Mouse (Mus musculus): ENCODE measurements at regions not wholly inside any gene's neighbourhood (a gene's known extent, or its start where the extent isn't known, plus 50 kb on each side); places are given as distances from the start of the nearest gene placed in this dataset.

GRCm38 (mm10) chr12:12820668-12821351, 120.9 kb downstream of the Mycn start:
- H3K27ac ChIP-seq (ENCODE audit: insufficient read depth, low read depth, low read length): no peak overlapping the region
- H3K4me1 ChIP-seq (ENCODE audit: control insufficient read depth, insufficient read depth, low read length): no peaks in the 10 kb centered on the region
- TF ChIP-seq POLR2A (IDR thresholded peaks at IDR 0.05; ENCODE audit: borderline replicate concordance, low read depth, low read length): no peak
- no peak for TF ChIP-seq CTCF (IDR thresholded peaks at IDR 0.05; ENCODE audit: low read depth, low read length)
- no peak overlapping the region for H3K4me3 ChIP-seq (ENCODE audit: insufficient read depth, low read length)

- no peak overlapping the region for H3K27ac ChIP-seq (ENCODE audit: insufficient read depth, low read depth, low read length)
- H3K4me3 ChIP-seq (ENCODE audit: insufficient read depth, low read length): no peak overlapping the region
- H3K4me1 ChIP-seq (ENCODE audit: control insufficient read depth, insufficient read depth, low read length): no peaks in the 10 kb centered on the region
- TF ChIP-seq POLR2A (IDR thresholded peaks at IDR 0.05; ENCODE audit: borderline replicate concordance, low read depth, low read length): no peak
- no peak for TF ChIP-seq CTCF (IDR thresholded peaks at IDR 0.05; ENCODE audit: low read depth, low read length)
Observed at GRCm38 (mm10) chr12:12819746-12820145, 122.0 kb downstream of the Mycn start.

- no peaks in the 10 kb centered on the region for H3K4me1 ChIP-seq (ENCODE audit: control insufficient read depth, insufficient read depth, low read length)
- no peak overlapping the region for H3K4me3 ChIP-seq (ENCODE audit: insufficient read depth, low read length)
- no peak overlapping the region for H3K27ac ChIP-seq (ENCODE audit: insufficient read depth, low read depth, low read length)
- no peak for TF ChIP-seq POLR2A (IDR thresholded peaks at IDR 0.05; ENCODE audit: borderline replicate concordance, low read depth, low read length)
- TF ChIP-seq CTCF (IDR thresholded peaks at IDR 0.05; ENCODE audit: low read depth, low read length): no peak
Observed at GRCm38 (mm10) chr12:12814693-12815092, 127.0 kb downstream of the Mycn start.

DNA sequence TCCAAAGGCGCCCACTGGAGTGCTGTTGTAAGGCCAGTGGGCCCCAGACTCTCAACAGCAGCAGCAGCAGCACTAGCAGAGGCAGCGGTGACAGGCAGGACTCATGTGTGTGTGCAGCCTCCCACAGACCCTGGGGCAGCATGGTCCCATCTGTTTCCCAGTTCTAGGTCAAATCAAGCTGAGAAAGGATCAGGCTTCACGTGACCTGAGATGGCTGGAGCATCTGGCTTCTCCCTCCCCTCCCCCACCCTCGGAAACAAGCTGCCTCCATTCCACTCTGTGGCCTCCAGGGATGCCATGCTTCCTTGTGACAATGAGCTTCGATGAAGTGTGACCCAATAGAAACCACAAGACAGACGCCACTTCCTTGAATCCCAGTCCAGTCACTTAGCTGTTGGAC, 128.8 kb downstream of the Mycn start:
- no peak overlapping the region for H3K27ac ChIP-seq (ENCODE audit: insufficient read depth, low read depth, low read length)
- no peak overlapping the region for H3K4me3 ChIP-seq (ENCODE audit: insufficient read depth, low read length)
- no peaks in the 10 kb centered on the region for H3K4me1 ChIP-seq (ENCODE audit: control insufficient read depth, insufficient read depth, low read length)
- TF ChIP-seq CTCF (IDR thresholded peaks at IDR 0.05; ENCODE audit: low read depth, low read length): no peak
- no peak for TF ChIP-seq POLR2A (IDR thresholded peaks at IDR 0.05; ENCODE audit: borderline replicate concordance, low read depth, low read length)

- Histone ChIP-seq H3K4me3 (ENCODE audit: insufficient read depth, low read length) (no peak overlapping the region), H3K4me1 (ENCODE audit: control insufficient read depth, insufficient read depth, low read length) (no peaks in the 10 kb centered on the region), H3K27ac (ENCODE audit: insufficient read depth, low read depth, low read length) (no peak overlapping the region)
- TF ChIP-seq CTCF (IDR thresholded peaks at IDR 0.05; ENCODE audit: low read depth, low read length): no peak
- TF ChIP-seq POLR2A (IDR thresholded peaks at IDR 0.05; ENCODE audit: borderline replicate concordance, low read depth, low read length): no peak
Observed at GRCm38 (mm10) chr12:12810943-12811342, 130.8 kb downstream of the Mycn start.

DNA sequence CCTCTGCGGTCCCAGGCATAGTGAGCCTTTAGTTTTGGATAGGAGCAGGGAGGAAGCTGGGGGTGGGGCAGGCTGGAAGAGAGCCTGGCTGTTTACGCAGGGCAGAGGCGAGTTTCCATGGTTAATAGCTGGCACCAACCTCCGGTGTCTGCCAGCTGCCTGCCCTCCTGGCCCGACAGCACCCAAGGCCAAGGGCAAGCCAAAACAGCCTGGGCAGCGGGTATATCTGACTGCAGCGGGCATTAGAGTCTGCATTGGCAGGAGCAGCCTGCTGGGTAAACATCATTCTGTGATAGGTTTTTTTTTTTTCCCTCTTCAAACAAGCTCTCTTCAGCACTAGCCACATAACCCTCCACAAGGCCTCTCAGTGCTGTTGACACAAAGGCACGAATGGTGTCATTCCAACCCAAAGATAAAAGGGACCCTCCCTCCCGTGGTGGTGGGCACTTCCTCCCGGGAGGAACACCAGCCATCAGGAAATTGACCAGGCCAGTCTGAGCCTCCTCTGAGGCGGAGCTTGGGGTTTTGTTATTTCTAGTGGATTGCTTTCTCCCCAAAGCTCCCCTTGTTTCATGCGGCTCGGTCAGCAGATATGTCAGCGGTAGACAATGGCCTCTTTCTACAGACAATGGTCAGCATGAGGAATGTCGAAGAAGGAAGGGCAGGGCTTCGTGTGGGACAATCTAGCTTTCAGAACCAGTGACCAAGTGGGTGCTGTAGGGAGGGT, 131.4 kb downstream of the Mycn start:
- TF ChIP-seq POLR2A (IDR thresholded peaks at IDR 0.05; ENCODE audit: borderline replicate concordance, low read depth, low read length) (no peak), CTCF (IDR thresholded peaks at IDR 0.05; ENCODE audit: low read depth, low read length) (no peak)
- no peak overlapping the region for H3K4me3 ChIP-seq (ENCODE audit: insufficient read depth, low read length)

DNA sequence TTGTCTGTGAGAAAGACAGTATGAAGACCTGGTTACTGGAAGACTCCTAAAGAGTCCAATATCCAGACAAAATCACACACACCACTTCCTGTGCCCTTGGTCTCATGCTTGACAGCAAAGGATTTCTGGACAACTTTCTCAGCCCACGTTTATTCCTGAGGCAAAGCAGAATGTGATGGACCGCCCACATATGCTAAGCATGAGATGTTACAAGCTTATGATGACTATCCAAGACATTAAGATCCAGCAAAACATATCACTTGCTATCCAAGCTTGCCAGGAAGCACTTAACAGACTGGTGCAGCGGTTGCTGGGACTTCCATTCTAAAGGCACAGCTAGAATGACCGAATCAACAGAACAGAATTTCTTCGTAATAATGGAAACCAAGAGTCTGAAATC, 133.6 kb downstream of the Mycn start:
- Histone ChIP-seq H3K4me3 (ENCODE audit: insufficient read depth, low read length) (no peak overlapping the region), H3K4me1 (ENCODE audit: control insufficient read depth, insufficient read depth, low read length) (no peaks in the 10 kb centered on the region), H3K27ac (ENCODE audit: insufficient read depth, low read depth, low read length) (no peak overlapping the region)
- TF ChIP-seq CTCF (IDR thresholded peaks at IDR 0.05; ENCODE audit: low read depth, low read length): no peak
- no peak for TF ChIP-seq POLR2A (IDR thresholded peaks at IDR 0.05; ENCODE audit: borderline replicate concordance, low read depth, low read length)

More for the DNA sequence above, 131.4 kb downstream of the Mycn start:
- Histone ChIP-seq H3K4me1 (ENCODE audit: control insufficient read depth, insufficient read depth, low read length) (no peaks in the 10 kb centered on the region), H3K27ac (ENCODE audit: insufficient read depth, low read depth, low read length) (no peak overlapping the region)

- H3K27ac ChIP-seq (ENCODE audit: insufficient read depth, low read depth, low read length): no peak overlapping the region
- TF ChIP-seq POLR2A (IDR thresholded peaks at IDR 0.05; ENCODE audit: borderline replicate concordance, low read depth, low read length) (no peak), CTCF (IDR thresholded peaks at IDR 0.05; ENCODE audit: low read depth, low read length) (no peak)
- no peaks in the 10 kb centered on the region for H3K4me1 ChIP-seq (ENCODE audit: control insufficient read depth, insufficient read depth, low read length)
Observed at GRCm38 (mm10) chr12:12803602-12804001, 138.1 kb downstream of the Mycn start.

DNA sequence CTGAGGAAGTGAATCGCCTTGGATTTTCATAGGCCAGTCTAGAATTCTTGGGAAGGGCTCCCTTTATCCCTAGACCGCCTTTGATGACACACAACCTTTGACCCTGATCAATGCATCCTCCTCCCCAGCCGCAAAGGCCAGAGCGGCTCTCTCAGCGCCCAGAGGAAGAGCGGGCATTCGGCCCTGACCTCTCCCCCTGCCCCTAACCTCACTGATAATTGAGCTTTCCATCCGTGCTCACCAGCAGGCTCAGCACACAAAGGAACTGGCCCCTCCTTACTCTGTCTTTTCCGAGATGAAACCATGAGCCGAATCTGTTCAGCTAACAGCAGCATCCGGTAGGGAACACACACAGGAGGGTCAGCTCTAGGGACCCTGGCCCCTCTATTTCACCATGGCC, 139.3 kb downstream of the Mycn start:
- Histone ChIP-seq H3K4me3 (ENCODE audit: insufficient read depth, low read length) (no peak overlapping the region), H3K4me1 (ENCODE audit: control insufficient read depth, insufficient read depth, low read length) (no peaks in the 10 kb centered on the region), H3K27ac (ENCODE audit: insufficient read depth, low read depth, low read length) (no peak overlapping the region)
- no peak for TF ChIP-seq CTCF (IDR thresholded peaks at IDR 0.05; ENCODE audit: low read depth, low read length)
- no peak for TF ChIP-seq POLR2A (IDR thresholded peaks at IDR 0.05; ENCODE audit: borderline replicate concordance, low read depth, low read length)

More at GRCm38 (mm10) chr12:12803602-12804001, 138.1 kb downstream of the Mycn start:
- no peak overlapping the region for H3K4me3 ChIP-seq (ENCODE audit: insufficient read depth, low read length)

- no peak overlapping the region for H3K27ac ChIP-seq (ENCODE audit: insufficient read depth, low read depth, low read length)
- H3K4me3 ChIP-seq (ENCODE audit: insufficient read depth, low read length): no peak overlapping the region
- TF ChIP-seq POLR2A (IDR thresholded peaks at IDR 0.05; ENCODE audit: borderline replicate concordance, low read depth, low read length) (no peak), CTCF (IDR thresholded peaks at IDR 0.05; ENCODE audit: low read depth, low read length) (no peak)
- H3K4me1 ChIP-seq (ENCODE audit: control insufficient read depth, insufficient read depth, low read length): no peaks in the 10 kb centered on the region
Observed at GRCm38 (mm10) chr12:12801700-12802099, 140.0 kb downstream of the Mycn start.
